ENCODE assay signal across 11 mouse cellular contexts in the genomic region with DNA sequence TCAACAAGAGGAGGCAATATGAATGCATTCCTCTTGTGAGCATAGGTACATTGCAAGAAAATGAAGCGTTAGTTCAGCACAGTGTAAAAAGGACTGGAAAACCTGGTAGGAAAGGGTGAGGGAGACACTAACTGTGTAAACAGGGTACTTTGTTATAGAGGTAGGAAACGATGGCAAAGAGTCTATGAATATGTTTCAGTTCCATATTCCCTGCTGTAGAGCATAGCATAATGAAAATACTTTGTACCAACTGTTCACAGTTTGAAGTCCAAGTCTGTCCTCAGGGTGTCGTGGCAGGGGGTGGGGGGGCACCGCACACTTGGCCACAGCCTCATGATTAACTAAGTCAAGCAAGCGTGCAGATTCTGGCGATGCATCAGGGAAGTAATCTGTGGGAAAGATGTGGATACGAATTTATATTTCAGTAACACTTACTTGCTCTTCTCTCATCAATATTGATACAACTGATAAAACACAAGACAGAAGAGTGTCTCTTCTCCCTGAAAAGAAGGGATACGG.
"Had no signal": no experiment of that assay in that cellular context is flagged by ENCODE, and none has a peak within 500 bp of the region (broad histone marks: within the 10 kb centered on the region; RNA-seq: fewer than 3 reads in every experiment).

No protein-coding gene starts in this region.

- H3K9ac ChIP-seq: limb, embryonic 13.5 days; liver, embryonic 14.5 days; midbrain, embryonic 12.5 days; neural tube, embryonic 15.5 days had no signal

- H3K4me1 ChIP-seq: limb, embryonic 13.5 days; midbrain, embryonic 12.5 days; neural tube, embryonic 15.5 days had no signal

- H3K4me2 ChIP-seq: limb, embryonic 13.5 days; midbrain, embryonic 12.5 days; neural tube, embryonic 15.5 days had no signal

- H3K27ac ChIP-seq: limb, embryonic 13.5 days; liver, embryonic 14.5 days; midbrain, embryonic 12.5 days; neural tube, embryonic 15.5 days; stomach, postnatal 0 days had no signal

- H3K9me3 ChIP-seq: limb, embryonic 13.5 days; midbrain, embryonic 12.5 days; neural tube, embryonic 15.5 days had no signal

- DNase-seq: layer of hippocampus, adult 9-11 months; layer of hippocampus, postnatal 36 days; lung, adult 18-20 months; right cerebral cortex, adult 18-20 months; thymus, postnatal 4 days had no signal

- H3K4me3 ChIP-seq: limb, embryonic 13.5 days; midbrain, embryonic 12.5 days; myocyte; neural tube, embryonic 15.5 days had no signal

- H3K27me3 ChIP-seq: limb, embryonic 13.5 days; midbrain, embryonic 12.5 days; neural tube, embryonic 15.5 days had no signal

- H3K36me3 ChIP-seq: limb, embryonic 13.5 days; midbrain, embryonic 12.5 days; neural tube, embryonic 15.5 days had no signal
